Mouse (Mus musculus) CH12.LX (cell line): ENCODE data around the gene Jup.

Experiments used
- CHD1 ChIP-seq: IDR thresholded peaks from 2 replicates; pipeline ENCODE4 v1.6.1; 2012; ENCODE audit warnings: low read depth, low read length, improper control_type of control experiment, inconsistent platforms
- CTCF ChIP-seq, 2 experiments: IDR thresholded peaks in 1 of 2; conservative IDR thresholded peaks in 1 of 2; 2 replicates each; pipeline ENCODE4 v1.5.1; 2011 to 2012; ENCODE audit warnings: low read depth in 2 of 2, low read length in 2 of 2, improper control_type of control experiment in 1 of 2, inconsistent platforms in 1 of 2, mild to moderate bottlenecking in 1 of 2, moderate library complexity in 1 of 2
- E2F4 ChIP-seq: IDR thresholded peaks from 2 replicates; pipeline ENCODE4 v1.6.1; 2011; ENCODE audit warnings: low read depth, low read length, improper control_type of control experiment; ENCODE audit not compliant: insufficient replicate concordance
- EP300 ChIP-seq: IDR thresholded peaks from 2 replicates; pipeline ENCODE4 v1.6.1; 2011; ENCODE audit warnings: low read length, improper control_type of control experiment
- JUN ChIP-seq: IDR thresholded peaks from 2 replicates; pipeline ENCODE4 v1.6.1; 2011; ENCODE audit warnings: low read depth, mild to moderate bottlenecking, low read length, improper control_type of control experiment, moderate library complexity; ENCODE audit not compliant: insufficient read depth
- JUND ChIP-seq: conservative IDR thresholded peaks from 2 replicates; pipeline ENCODE4 v1.6.1; 2011; ENCODE audit warnings: low read depth, low read length, improper control_type of control experiment
- MAFK ChIP-seq: IDR thresholded peaks from 2 replicates; pipeline ENCODE4 v1.6.1; 2011; ENCODE audit warnings: low read length, improper control_type of control experiment; ENCODE audit not compliant: insufficient replicate concordance
- MXI1 ChIP-seq: IDR thresholded peaks from 2 replicates; pipeline ENCODE4 v1.6.1; 2011; ENCODE audit warnings: mild to moderate bottlenecking, low read depth, low read length, improper control_type of control experiment
- POLR2A ChIP-seq: IDR thresholded peaks from 2 replicates; pipeline ENCODE4 v1.6.1; 2011; ENCODE audit warnings: low read depth, mild to moderate bottlenecking, improper control_type of control experiment, low read length
- RAD21 ChIP-seq: IDR thresholded peaks from 2 replicates; pipeline ENCODE4 v1.6.1; 2011; ENCODE audit warnings: low read depth, mild to moderate bottlenecking, low read length, improper control_type of control experiment, moderate library complexity
- SIN3A ChIP-seq: IDR thresholded peaks from 2 replicates; pipeline ENCODE4 v1.6.1; 2012; ENCODE audit warnings: low read length, improper control_type of control experiment, inconsistent platforms
- USF1 ChIP-seq: IDR thresholded peaks from 2 replicates; pipeline ENCODE4 v1.6.1; 2014; ENCODE audit warnings: low read depth, mild to moderate bottlenecking, inconsistent platforms, low read length, improper control_type of control experiment

DNA sequence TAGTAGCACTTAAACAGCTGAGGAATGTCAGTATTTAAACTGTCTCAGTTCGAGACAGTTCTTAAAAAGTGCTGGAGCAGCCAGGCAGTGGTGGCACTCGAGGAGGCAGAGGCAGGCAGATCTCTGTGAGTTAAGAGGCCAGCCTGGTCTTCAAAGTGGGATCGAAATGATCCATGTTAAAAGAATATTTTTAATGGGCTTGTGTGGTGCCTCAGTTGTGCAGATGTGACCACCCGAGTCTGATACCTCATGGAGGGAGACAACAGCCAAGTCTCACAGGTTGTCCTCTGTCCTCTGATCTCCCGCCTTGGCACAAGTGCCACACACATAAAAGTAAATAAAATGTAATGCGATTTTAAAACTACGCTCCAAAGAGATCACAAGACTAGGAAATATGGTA lies 954 bp upstream of the Jup start:
- TF ChIP-seq MXI1 (no peak), CHD1 (no peak), CTCF (conservative IDR thresholded peaks at IDR 0.05 in 1 of 2, IDR thresholded peaks at IDR 0.05 in 1 of 2; ENCODE audit: low read depth in 2 of 2, low read length in 2 of 2) (no peak), POLR2A (no peak), EP300 (no peak), E2F4 (no peak), RAD21 (no peak), JUND (no peak), JUN (no peak), USF1 (no peak), MAFK (no peak), SIN3A (no peak)
